Mouse (Mus musculus): ENCODE data around the gene Btd.

- peak; percentile 39 for TF ChIP-seq CTCF (IDR thresholded peaks at IDR 0.05)
- TF ChIP-seq EP300 (IDR thresholded peaks at IDR 0.05; ENCODE audit: insufficient read depth, low read depth, low read length): no peak
Measured at GRCm38 (mm10) chr14:31605514-31605913, 35.3 kb upstream of the Btd start.

Data from heart, adult 2 months (tissue).